Mouse (Mus musculus) induced T-regulatory cell, adult 2 months (primary cell): ENCODE measurements around the gene Nfib.

Experiments
- DNase-seq: peaks from one replicate; pipeline ENCODE4 v3.0.0-alpha.2; 2012; ENCODE audit warnings: low read depth

Gene Nfib

GRCm38 (mm10) chr4:82690267-82690666, 15.3 kb downstream of the Nfib start:
- DNase-seq = no peak

GRCm38 (mm10) chr4:82686037-82686436, 19.5 kb downstream of the Nfib start:
- no peak for DNase-seq

- DNase-seq = no peak
Observed at GRCm38 (mm10) chr4:82684088-82684715, 21.3 kb downstream of the Nfib start.

- no peak for DNase-seq
Observed at GRCm38 (mm10) chr4:82683583-82683982, 22.0 kb downstream of the Nfib start.

GRCm38 (mm10) chr4:82676104-82676503, 29.4 kb downstream of the Nfib start:
- no peak for DNase-seq

GRCm38 (mm10) chr4:82667271-82667872, 38.2 kb downstream of the Nfib start:
- DNase-seq = no peak

DNA sequence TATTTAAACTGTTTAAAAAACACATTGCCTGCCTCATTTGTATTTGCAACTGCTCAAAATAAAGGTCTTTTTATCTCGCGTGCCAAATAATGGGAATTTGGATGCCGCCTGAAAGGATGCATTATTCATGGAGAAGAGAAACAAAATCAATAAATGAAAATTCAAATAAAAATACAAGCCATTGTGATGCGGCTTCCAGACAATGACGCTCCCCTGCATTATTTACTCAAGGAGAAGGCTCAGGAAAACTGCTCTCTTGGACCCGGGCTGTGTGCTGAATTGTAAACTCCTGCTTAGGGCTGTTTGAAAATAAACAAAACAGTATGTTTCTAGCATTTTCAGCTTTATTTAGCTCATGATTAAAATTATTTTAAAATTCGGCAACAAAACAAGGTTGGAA, 41.1 kb downstream of the Nfib start:
- no peak for DNase-seq

DNA sequence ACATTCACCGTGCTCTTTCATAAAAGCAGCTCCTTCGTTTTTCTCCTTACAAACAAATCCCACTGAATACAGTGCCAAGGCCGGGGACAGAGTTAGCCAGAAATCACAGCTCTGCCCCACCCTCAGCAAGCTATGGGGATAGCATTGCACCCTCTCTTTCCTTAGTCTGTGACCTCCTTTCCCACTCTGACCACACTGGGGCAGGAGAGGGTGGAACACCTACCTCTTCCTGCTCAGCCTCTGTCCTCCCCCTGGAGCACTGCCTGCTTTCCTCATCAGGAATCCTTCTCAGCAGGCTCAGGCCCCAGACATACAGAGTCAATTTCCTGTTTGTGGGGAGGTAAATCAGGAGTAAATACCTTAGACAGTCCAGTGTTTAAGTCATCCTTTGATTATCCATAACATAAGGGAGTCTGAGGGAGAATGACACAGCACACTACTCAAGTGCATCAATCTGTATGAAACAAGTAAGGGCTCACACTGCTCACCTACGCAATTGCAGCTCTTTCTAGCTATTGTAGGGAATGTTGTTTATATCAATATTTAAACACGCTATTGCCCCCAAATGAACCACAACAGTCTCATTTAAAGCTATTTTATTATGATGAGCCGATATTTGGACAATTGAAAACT, 41.7 kb downstream of the Nfib start:
- DNase-seq = no peak

DNA sequence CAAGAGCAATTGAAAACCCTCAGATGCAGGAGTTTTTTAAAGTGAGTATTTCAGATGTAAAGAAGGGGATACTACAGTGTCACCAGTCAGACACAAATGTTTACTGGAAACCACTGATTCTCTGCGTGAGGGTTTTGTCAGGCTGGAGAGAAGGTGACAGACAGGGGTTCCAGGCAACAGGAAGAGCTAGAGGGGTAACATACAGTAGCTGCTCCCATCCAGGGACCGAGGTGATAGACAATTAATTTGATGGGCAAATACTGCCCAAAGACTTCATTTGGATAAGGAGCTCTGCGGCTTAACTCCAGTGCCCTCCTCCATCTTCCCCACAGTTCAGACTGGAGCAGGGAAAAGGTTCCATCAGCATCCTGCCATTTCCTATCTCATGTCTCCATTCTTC, 42.9 kb downstream of the Nfib start:
- no peak for DNase-seq

GRCm38 (mm10) chr4:82662222-82662621, 43.3 kb downstream of the Nfib start:
- no peak for DNase-seq

- DNase-seq = no peak
Observed at GRCm38 (mm10) chr4:82661215-82661614, 44.3 kb downstream of the Nfib start.

DNA sequence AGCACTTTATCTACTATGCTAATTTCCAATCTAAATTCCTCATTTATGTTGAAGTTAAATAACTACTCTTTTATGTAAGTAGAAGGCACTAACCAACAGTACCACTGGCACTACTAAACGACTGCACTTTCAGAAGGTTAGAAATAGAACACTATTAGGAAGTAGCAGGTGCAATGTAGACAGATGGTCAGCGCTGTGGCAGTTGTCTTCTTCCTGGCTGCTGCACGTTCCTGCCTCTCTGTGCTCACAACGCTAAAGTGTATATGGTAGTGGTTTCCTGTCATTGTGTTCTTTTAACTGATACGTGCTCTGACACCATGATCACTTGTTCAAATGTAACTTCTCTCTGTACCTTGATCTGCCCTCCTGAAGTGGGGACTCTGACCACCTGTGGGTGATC, 59.9 kb downstream of the Nfib start:
- DNase-seq = no peak

GRCm38 (mm10) chr4:82644797-82645196, 60.8 kb downstream of the Nfib start:
- no peak for DNase-seq

DNA sequence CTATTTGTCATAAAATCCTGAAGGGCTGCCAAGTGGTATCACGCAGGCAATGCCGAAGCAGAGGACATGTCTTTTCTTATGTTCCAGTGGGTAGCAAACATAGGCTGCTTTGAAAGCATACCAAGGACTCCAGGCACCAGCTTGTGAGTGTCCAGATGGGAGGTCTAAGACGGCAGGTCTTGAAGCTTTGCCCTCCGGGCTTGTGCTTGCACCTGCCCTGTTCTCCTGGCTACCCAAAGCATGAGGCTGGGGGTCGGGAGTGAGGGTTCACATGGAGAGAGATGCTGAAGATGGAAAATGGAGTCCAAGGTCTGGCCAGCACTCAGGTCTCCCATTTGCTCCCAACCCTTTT, 61.8 kb downstream of the Nfib start:
- no peak for DNase-seq

DNA sequence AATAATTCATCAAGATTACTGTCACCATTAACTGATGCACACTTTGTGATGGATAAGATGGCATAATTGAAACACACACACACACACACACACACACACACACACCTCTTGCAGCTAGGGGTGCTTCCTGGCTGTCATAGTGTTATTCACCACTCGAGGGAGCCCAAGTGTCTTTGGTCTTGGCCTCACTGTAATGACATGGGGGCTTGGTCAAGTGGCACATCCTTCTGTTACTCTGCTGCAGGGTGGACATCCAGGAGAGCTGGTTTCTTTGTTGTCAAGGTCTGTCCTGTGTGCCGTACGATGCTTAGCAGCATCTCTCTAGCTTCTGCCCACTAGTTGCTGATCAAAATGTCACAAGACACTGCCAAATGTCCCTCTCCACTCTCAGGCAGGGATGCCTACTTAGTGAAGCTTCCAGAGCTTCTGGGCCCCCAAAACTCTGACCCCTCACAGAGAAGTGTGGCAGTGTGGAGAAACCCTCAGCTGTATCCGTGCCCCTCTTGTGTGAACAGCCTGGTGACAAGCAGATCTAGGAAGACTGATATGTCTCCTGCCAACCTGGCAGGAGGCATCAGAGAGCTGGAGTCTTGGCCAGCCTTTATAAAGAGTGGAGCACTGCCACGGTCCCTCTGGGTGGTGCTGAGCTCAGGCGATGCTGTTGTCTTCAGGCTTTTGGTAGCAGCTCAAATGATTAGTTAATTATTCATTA, 62.4 kb downstream of the Nfib start:
- peak; percentile 19 for DNase-seq

GRCm38 (mm10) chr4:82641066-82641680, 64.4 kb downstream of the Nfib start:
- DNase-seq = no peak

DNA sequence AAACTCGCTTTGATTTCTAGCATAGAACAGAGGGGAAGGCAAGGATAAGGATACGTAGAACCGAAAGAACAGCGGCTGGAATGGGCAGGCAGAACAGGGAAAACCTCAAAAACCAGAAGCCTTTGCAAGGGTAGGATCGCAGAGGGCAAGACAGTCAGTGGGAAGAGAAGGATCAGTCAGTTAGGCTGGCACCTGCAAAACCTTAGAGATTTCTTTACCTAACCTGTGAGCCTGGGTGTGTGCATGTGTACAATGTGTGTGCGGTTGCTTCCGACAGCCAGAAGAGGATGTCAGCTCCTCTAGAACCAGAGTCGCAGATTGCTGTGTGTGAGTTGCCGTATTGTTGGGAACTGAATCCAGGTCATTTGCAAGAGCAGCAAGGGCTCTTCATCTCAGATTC, 67.3 kb downstream of the Nfib start:
- DNase-seq = no peak

GRCm38 (mm10) chr4:82637633-82638032, 67.9 kb downstream of the Nfib start:
- no peak for DNase-seq

- no peak for DNase-seq
Observed at GRCm38 (mm10) chr4:82636658-82637057, 68.9 kb downstream of the Nfib start.

GRCm38 (mm10) chr4:82635881-82636280, 69.7 kb downstream of the Nfib start:
- no peak for DNase-seq

DNA sequence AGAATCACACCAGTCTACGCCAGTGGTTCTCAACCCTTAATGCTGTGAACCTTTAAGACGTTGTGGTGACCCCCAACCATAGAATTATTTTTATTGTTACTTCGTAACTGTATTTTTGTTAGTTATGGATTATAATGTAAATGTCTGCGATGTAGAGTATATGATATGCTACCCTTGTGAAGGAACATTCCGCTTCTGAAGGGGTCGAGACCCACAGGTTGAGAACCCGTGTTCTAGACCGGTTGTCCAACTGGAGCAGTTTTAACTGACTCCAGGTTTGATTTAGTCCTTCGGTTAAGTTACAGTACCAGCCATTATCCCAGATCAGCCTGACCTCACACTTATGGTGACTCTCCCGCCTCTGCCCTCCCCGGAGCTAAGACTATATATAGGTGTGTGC, 70.4 kb downstream of the Nfib start:
- no peak for DNase-seq

GRCm38 (mm10) chr4:82634365-82634764, 71.2 kb downstream of the Nfib start:
- no peak for DNase-seq
